Mouse (Mus musculus) activated CD4-positive, CD25-positive, alpha-beta regulatory T cell, adult 9 weeks (primary cell): ENCODE measurements around the gene Fbxo48. TPM values are rescaled to one million over a fixed set of nuclear protein-coding genes. Genes with fewer than 3 reads are reported as not detected.

ENCODE experiments used
- polyA plus RNA-seq: library from polyadenylated mRNA; unstranded; fragments of 100-300 nt; shearing (Covaris generic); gene quantifications from one replicate; pipeline ENCODE4 v1.2.1, GENCODE M21; 2017

Gene Fbxo48
- polyA plus RNA-seq, result 0.60 TPM

GRCm38 (mm10) chr11:16950976-16951760 is at the start of gene Fbxo48:
TSS of gene Fbxo48 (plus strand) at chr11:16951375.

Other genes starting within 250 kb of the Fbxo48 start
- gene Egfr, start 199.2 kb upstream of the Fbxo48 start, polyA plus RNA-seq, result 0.56 TPM
- gene Cnrip1, start 100.2 kb downstream of the Fbxo48 start, polyA plus RNA-seq, result 11.6 TPM
- gene Plek, start 101.0 kb downstream of the Fbxo48 start, polyA plus RNA-seq, result 6.0 TPM
- gene Ppp3r1, start 207.9 kb downstream of the Fbxo48 start, polyA plus RNA-seq, result 26.4 TPM
- gene Wdr92, start 230.7 kb downstream of the Fbxo48 start, polyA plus RNA-seq, result 31.5 TPM